Mouse (Mus musculus): ENCODE data around the gene Slc39a3.
A peak's percentile ranks its signal among the peaks of the same experiment; 100 is the strongest.

- TF ChIP-seq CTCF (IDR thresholded peaks at IDR 0.05; ENCODE audit: borderline replicate concordance, insufficient read depth, low read length) (peak; percentile 75), POLR2A (IDR thresholded peaks at IDR 0.05; ENCODE audit: low read depth, low read length) (no peak)
These were observed 4.4 kb upstream of the Slc39a3 start for GRCm38 (mm10) chr10:81041458-81042175.
